Mouse (Mus musculus): ENCODE measurements at regions not wholly inside any gene's neighbourhood (a gene's known extent, or its start where the extent isn't known, plus 50 kb on each side); places are given as distances from the start of the nearest gene placed in this dataset.

- TF ChIP-seq GATA1 (IDR thresholded peaks at IDR 0.05; ENCODE audit: borderline replicate concordance, low read length) (no peak), FLI1 (IDR thresholded peaks at IDR 0.05; ENCODE audit: low read length) (no peak)
Measured at GRCm38 (mm10) chr3:60270463-60270862, 188.8 kb downstream of the Sucnr1 start.

Measured in megakaryocyte, embryonic 14.5 days (primary cell).